Mouse (Mus musculus) brown adipose tissue, adult 24 weeks (tissue): ENCODE results near the gene Lonp1. TPM values are rescaled to one million over a fixed set of nuclear protein-coding genes. Genes with fewer than 3 reads are reported as not detected.
"Not testable (repeated sequence)": the region's sequence is repeated elsewhere in the genome, so short reads cannot be mapped to it uniquely, and the experiment has no call there.

ENCODE experiments used
- H3K27ac ChIP-seq: fragments of 200-500 bp; replicated peaks from 2 replicates; pipeline ENCODE4 v1.5.1; 2012; ENCODE audit warnings: low read depth, mild to moderate bottlenecking, low read length
- H3K4me1 ChIP-seq: fragments of 200-500 bp; 2 replicates; pipeline ENCODE4 v1.6.1; 2012; ENCODE audit warnings: low read length, mixed read lengths; ENCODE audit not compliant: control insufficient read depth, insufficient read depth, insufficient read length
- H3K4me3 ChIP-seq: fragments of 200-500 bp; 2 replicates; pipeline ENCODE4 v1.5.1; 2012; ENCODE audit warnings: low read depth, mild to moderate bottlenecking, low read length, moderate library complexity; ENCODE audit not compliant: insufficient read depth
- polyA plus RNA-seq: library from polyadenylated mRNA; stranded (reverse); fragments of >200 nt; gene quantifications from 2 replicates; pipeline ENCODE4 v1.2.4, GENCODE M21; 2012; ENCODE audit not compliant: missing spikeins, insufficient read depth, insufficient read length

The Lonp1 gene
- polyA plus RNA-seq, 1 experiment = 121 TPM

DNA sequence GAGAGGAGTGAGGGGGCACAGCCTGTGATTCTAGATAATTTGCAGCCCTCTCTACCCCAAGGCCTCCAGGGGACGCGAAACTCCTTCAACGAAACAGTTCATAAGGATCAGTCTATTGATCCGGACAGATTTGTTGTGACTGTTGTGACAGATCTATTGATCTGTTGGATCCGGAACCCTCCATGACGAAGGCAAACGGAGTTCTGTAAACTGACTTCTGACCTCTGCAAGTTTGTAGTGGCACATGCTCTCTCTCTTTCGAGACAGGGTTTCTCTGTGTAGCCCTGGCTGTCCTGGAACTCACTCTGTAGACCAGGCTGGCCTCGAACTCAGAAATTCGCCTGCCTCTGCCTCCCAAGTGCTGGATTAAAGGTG is 14.1 kb downstream of the Lonp1 start:
- H3K4me3 ChIP-seq, H3K27ac ChIP-seq: not testable (repeated sequence)
- peaks cover 18% of the 10 kb centered on the region for H3K4me1 ChIP-seq

- no peak overlapping the region for H3K4me3 ChIP-seq
- H3K27ac ChIP-seq = no peak overlapping the region
- peaks cover 18% of the 10 kb centered on the region for H3K4me1 ChIP-seq
Observed at GRCm38 (mm10) chr17:56611861-56612564, 14.7 kb downstream of the Lonp1 start.

GRCm38 (mm10) chr17:56611323-56611722 is 15.4 kb downstream of the Lonp1 start:
- no peak overlapping the region for H3K4me3 ChIP-seq
- H3K27ac ChIP-seq = no peak overlapping the region
- H3K4me1 ChIP-seq = peaks cover 18% of the 10 kb centered on the region

- H3K27ac ChIP-seq = peak within 1 kb of the TSS; percentile 93
- H3K4me3 ChIP-seq = peak within 1 kb of the TSS; percentile 91
Observed at GRCm38 (mm10) chr17:56609452-56610171, 17.1 kb downstream of the Lonp1 start, which contains the start of gene 2410015M20Rik. TSS of gene 2410015M20Rik (minus strand) at chr17:56609771.

DNA sequence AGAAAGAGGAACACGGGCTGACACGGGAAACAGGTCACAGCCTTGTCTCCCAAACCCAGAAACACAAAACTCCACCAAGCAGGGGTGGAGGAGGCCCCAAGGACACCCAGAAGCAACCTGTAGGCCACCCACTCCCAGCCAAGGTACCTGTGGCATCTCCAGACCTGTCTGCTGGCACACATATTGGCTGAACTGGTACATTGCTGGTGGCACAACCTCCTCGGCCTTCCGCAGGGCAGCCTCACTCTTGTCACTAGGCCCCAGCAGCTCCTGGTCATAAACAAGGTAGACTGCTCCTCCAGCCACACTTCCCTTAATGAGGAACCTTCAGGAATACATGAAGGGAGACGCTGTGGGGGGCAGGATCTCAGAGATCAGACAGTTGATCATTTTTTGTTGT is 18.0 kb downstream of the Lonp1 start:
- Histone ChIP-seq H3K27ac (peak overlapping the region; percentile 93), H3K4me3 (peak overlapping the region; percentile 91), H3K4me1 (peaks cover 9% of the 10 kb centered on the region)

More at GRCm38 (mm10) chr17:56609452-56610171, 17.1 kb downstream of the Lonp1 start, which contains the start of gene 2410015M20Rik:
- peaks cover 14% of the 10 kb centered on the region for H3K4me1 ChIP-seq

GRCm38 (mm10) chr17:56607521-56608062 is 19.1 kb downstream of the Lonp1 start:
- no peak overlapping the region for H3K27ac ChIP-seq
- H3K4me3 ChIP-seq = no peak overlapping the region
- peaks cover 9% of the 10 kb centered on the region for H3K4me1 ChIP-seq

DNA sequence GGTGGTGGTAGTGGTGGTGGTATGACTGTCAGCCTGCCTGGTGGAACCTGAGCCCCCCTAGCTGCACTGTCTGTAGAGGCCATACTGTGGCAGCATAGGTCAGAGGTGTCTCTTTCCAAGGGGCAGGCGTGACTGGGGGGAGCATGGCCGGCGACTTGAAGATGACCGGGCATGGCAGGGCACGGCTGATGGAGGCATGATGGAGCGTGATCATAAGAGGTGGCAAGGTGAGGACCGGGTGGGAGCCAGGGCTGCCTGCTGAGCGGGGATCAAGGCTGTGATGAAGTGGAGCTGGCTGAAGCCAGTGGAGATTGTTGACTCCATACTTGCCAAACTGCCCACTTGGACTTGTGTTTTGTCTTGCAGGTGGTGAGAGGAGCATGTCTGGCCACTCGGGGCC is 21.3 kb downstream of the Lonp1 start:
- H3K27ac ChIP-seq = no peak overlapping the region
- H3K4me3 ChIP-seq = no peak overlapping the region
- peaks cover 9% of the 10 kb centered on the region for H3K4me1 ChIP-seq

DNA sequence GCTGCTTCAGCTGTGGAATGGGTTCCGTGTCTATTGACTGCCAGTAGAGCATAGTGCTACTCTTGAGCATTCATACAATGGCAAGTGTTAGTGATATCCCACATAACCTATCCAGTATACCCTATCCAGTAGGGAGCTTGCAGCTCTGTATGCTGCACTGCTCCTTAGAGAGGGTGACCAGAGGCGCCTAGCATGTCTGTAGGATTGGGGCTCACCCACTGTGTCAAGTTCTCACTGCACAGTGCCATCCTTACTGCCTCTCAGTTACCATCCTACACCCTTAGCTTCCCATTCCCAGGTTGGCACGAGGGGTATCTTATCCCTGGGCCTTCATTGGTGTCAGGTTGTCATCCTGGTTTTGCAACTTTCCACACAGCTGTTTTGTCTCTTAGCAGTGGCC is 22.3 kb downstream of the Lonp1 start:
- H3K27ac ChIP-seq = no peak overlapping the region
- H3K4me3 ChIP-seq = no peak overlapping the region
- peaks cover 5% of the 10 kb centered on the region; the same call in 1 of the 2 replicates for H3K4me1 ChIP-seq

- no peak overlapping the region for H3K27ac ChIP-seq
- no peak overlapping the region for H3K4me3 ChIP-seq
- H3K4me1 ChIP-seq = peaks cover 5% of the 10 kb centered on the region; the same call in 1 of the 2 replicates
Observed at GRCm38 (mm10) chr17:56604070-56604380, 22.7 kb downstream of the Lonp1 start.

GRCm38 (mm10) chr17:56603186-56604069 is 23.3 kb downstream of the Lonp1 start:
- H3K4me3 ChIP-seq = no peak overlapping the region
- H3K4me1 ChIP-seq = peaks cover under 1% of the 10 kb centered on the region; the same call in 1 of the 2 replicates
- no peak overlapping the region for H3K27ac ChIP-seq

DNA sequence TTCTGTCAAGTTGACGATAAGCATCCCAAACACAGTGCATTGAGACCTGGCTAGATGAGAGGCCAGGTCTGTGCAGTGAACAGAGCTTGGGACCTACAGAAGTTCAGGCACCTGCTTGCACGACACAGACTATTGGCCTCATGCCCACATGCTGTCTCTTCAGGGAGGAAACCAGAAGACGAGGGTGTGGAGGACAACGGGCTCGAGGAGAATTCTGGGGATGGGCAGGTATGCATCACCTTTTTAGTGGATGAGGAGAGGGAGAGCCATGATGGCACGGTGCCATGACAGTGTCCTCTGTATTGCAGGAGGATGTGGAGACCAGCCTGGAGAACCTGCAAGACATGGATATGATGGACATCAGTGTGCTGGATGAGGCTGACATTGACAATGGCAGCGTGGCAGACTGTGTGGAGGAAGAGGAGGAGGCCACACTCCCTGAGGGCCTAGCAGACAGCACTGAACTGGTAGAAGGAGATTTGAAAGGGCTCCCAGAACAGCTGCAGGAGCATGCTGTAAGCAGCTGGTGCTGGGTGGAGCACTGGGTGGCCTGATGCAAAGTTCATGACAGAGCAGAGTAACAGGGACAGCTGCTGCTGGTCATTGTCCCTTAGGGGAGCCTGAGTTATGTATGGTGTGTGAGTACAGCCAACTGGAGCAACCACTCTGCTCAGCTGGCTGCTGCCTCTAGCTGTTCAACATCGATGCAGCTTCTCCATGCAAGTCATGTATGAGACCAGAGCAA is 33.0 kb downstream of the Lonp1 start:
- H3K4me1 ChIP-seq = no peaks in the 10 kb centered on the region
- H3K27ac ChIP-seq = no peak overlapping the region
- H3K4me3 ChIP-seq = no peak overlapping the region

- Histone ChIP-seq H3K27ac (no peak overlapping the region), H3K4me3 (no peak overlapping the region), H3K4me1 (peaks cover 6% of the 10 kb centered on the region; the same call in 1 of the 2 replicates)
Observed at GRCm38 (mm10) chr17:56592553-56592952, 34.1 kb downstream of the Lonp1 start.

DNA sequence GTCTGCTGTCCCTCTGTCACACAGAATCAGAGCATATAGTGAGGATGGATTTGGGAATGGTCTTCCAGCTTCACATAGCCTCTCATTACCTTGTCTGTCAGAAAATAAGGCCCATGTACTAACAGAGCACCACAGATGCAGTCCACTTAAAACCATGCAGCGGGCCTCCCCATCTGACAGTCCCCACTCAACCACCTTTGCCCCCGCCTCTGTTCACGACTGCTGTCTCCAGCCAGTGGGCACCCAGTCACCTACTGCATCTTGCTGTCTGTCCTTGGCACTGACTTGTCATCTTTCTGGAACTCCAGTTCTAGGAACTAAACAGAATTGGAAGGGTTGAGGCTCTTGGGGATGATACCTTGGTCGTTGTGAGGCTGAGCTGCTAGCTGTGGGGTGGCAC is 37.8 kb downstream of the Lonp1 start:
- Histone ChIP-seq H3K4me3 (no peak overlapping the region), H3K27ac (no peak overlapping the region), H3K4me1 (peaks cover 16% of the 10 kb centered on the region)

DNA sequence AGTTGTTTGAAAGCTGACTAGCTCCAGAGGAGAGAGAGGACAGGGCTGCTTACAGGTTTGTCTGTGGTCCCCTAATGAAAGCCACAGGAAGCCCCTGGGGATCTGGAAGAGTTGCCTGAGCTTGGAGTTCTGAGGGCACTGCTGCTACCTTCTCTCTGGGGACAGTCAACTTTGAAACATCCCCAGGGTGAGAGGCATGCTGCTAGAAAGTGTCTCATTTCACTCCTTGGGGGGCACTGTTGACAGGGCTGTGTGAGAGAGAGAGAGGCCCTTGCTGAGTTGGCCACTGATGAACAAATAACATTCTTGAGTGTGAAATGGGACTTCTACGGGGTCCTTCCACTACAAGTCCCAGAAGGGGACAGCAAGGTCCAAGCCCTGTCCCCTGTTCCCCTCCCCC is 38.9 kb downstream of the Lonp1 start:
- H3K27ac ChIP-seq = no peak overlapping the region
- no peak overlapping the region for H3K4me3 ChIP-seq
- H3K4me1 ChIP-seq = peaks cover 16% of the 10 kb centered on the region
